Mouse (Mus musculus): ENCODE data around the gene Actr1a.

Actr1a gene

GRCm38 (mm10) chr19:46399372-46399771 is 3.8 kb upstream of the Actr1a start:
- no peak for DNase-seq

DNA sequence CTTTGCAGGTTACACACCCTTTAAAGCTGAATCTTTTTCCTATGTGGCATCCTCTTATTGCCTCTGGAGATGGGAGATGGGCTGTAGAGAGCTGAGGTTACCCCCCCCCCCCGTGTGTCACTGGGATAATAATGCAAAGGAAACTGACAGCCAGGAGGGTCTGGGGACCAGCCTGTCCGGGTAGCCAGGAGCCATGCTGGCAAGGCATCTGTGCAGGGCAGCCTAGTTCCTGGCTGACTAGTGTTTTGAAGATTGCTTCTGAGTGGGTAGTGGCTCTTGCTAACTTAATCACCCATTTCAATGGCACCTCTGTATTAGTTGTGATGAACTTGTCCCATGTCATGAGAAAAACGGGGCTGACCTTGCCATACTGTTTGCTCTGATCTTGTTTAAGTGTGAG is 2.9 kb upstream of the Actr1a start:
- no peak for DNase-seq

DNA sequence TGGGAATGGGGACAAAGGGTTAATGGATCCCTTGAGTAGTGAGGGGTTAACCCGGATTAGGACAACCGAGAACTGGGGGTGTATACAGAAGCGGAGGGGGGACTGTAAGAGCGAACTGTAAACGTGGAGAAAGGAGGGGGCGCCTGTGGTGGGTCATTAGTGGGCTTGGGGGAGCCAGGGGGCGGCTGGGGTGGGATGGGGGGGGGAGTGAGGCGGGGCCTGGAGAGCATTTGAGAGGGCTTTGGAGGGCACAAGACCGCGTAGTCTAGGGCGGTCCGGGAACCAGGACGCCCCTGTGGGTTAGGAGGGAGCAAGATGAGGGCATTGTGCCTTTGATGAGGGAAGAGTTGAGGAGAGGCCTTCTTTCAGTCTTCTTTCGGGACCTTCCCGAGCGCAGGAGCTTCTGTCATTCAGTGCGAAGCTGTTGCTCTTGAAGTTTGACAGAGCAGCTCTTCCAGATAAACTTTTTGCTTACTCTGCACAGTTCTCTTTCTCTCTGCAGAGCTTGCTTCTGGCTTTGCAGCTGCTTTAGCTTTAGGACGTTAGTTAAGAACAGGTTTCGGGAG is 2.0 kb upstream of the Actr1a start:
- no peak for DNase-seq

- peak; percentile 98 for DNase-seq
Observed at GRCm38 (mm10) chr19:46396686-46397435, 1.3 kb upstream of the Actr1a start, which contains the start of gene Sufu. Sufu (plus strand) TSS chr19:46396896.

GRCm38 (mm10) chr19:46396109-46396508 is 561 bp upstream of the Actr1a start:
- DNase-seq: no peak

DNA sequence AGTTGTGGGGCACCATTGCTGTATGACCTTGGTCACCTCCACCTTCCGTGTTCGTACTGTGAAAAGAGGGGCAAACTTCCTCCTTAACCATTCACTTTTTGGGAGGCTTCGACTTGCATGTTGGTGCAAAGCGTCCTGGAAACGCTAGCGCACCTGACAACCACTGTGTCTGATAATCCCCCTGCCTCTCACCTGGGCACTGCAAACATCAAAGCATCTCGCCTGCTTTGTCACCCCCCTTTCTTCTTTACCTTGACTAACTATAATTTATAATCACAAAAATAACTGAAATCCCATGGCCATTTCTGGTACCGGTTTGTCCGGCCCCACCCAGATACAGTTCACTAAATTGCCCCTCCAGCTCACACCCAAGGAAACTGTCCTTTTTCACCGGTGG is 838 bp downstream of the Actr1a start:
- DNase-seq: no peak

DNA sequence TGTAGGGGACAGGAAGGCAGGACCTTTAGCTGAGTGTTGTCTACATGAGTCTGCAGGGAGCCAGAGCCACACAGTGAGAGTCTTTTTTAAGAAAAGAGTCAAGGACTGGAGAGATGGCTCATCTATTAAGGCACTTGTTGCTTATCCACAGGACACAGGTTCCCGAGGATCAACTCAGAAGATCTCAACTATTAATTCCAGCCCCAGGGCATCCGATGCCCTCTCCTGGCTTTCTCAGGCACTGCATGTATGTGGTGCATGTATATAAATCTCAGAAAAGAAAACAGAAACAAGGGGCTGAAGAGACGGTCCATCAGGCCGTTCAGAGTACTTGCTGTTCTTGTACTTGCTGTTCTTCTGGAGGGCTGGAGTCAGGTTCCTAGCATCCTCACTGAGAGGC is 3.5 kb downstream of the Actr1a start:
- no peak for DNase-seq

GRCm38 (mm10) chr19:46389872-46390271 is 5.7 kb downstream of the Actr1a start:
- DNase-seq: no peak

DNA sequence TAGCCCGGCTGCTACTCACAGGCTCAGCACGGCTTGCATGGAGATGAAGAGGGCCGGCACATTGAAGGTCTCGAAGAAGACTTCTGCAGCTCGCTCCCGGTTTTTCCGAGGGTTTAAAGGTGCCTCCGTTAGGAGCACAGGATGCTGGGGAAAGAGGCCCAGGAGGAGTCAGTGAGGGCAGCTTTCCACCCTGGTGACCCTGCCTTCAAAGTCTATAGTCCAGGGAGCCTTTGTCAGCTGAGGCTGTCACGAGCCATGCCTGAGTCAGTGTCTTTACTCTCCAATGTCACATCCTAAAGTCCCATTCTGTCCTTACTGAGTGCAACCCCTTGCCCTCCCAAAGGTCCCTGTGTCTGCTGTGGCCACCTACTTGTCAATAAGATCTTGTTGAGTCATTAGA is 13.3 kb downstream of the Actr1a start:
- DNase-seq: no peak

DNA sequence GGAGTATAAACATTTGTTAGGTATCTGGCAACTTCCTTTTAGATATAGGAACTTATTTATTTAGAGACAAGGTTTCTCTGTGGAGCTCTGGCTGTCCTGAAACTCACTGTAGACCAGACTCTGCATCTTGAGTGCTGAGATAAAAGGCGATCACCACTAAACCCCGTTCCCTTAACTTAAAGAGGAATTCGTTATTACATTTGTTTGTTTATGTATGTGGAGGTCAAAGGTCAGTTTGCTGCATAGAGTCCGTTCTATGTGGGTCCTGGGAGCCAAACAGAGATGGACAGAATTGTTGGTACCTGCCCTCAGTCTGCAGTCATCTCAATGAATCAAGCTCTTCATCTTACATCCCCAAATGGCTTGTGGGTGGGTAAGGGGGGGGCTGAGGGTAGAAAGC is 19.7 kb downstream of the Actr1a start:
- no peak for DNase-seq

GRCm38 (mm10) chr19:46375489-46375888 is 20.1 kb downstream of the Actr1a start:
- no peak for DNase-seq

DNA sequence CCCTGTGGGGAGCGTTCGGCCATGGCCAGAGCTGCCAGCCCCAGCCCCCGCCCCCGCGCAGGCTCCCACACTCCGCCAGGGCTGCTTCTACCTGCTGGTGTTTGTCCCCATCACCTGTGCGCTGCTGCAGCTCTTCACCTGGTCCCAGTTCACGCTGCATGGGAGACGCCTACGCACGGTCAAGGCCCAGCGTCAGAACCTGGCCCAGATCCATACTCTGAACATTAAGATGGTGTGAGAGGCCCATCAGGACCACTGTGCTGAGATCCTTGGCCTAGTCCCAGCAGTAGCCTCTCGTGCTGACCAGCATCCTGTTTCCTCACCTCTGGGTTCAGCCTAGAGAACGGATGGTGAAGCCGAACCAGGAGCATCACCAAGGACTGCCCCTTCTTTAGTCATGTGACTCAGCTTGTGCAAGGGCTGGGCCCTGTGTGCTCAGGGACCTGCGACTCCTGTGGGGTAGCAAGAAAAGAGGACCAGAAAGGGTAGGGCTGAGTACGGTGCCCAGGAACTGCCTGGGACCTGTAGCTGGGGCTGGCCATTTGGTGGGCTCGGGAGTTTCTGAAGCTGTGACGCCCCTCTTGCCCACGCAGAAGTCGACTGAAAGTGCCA is 21.0 kb downstream of the Actr1a start:
- DNase-seq: no peak

DNA sequence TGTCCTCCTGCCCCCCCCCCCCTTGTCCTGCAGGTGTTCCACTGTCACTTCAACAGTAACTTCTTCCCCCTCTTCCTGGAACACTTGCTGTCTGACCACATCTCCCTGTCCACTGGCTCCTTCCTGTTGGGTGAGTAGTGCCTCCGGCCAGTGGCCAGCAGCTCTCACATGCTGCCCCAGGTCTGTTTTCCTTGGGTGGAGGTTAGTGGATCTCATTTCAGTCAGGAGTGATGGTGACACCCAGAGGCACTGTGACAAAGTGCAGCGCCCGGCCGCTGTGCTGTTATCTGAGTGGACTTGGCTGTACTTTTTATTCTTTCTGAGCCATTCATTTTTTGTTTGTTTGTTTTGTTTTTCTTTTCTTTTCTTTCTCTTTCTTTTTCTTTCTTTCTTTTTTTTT is 26.3 kb downstream of the Actr1a start:
- peak; percentile 58 for DNase-seq

- no peak for DNase-seq
Observed at GRCm38 (mm10) chr19:46367798-46368590, 27.6 kb downstream of the Actr1a start.

DNA sequence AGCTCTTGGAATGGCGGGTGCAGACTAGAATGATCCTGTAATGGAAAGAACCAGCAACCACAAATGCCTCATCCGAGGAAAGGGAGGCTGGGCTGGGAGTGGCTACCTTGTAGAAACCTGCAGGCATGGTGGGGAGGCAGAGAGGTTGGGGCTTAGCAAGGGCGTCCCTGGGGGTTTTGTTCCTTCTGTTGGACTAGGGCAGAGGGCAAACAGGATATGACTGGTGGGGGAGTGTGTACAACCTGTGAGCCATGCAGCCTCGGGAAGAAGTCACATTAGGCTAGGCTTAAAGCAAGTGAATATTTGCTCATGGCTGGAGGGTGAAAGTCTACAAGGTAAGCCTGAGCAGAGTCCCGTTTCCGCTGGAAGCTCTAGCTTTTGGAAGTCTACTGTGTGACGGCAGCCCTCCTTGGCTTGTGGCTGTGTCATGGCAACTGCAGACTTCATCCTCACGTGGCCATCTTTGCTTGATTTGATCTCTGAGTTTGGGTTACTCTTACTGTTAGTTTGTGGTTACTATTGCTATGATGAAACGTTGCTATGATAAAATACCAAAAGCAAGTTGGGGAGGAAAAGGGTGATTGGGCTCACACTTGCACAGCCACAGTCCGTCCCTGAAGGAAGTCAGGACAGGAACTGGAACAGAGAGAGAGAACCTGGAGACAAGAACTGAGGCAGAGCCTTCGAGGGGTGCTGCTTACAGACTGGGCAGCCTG is 32.1 kb downstream of the Actr1a start:
- DNase-seq: no peak

- DNase-seq: no peak
Observed at GRCm38 (mm10) chr19:46362104-46362503, 33.4 kb downstream of the Actr1a start.

- no peak for DNase-seq
Observed at GRCm38 (mm10) chr19:46358381-46358780, 37.2 kb downstream of the Actr1a start.

DNA sequence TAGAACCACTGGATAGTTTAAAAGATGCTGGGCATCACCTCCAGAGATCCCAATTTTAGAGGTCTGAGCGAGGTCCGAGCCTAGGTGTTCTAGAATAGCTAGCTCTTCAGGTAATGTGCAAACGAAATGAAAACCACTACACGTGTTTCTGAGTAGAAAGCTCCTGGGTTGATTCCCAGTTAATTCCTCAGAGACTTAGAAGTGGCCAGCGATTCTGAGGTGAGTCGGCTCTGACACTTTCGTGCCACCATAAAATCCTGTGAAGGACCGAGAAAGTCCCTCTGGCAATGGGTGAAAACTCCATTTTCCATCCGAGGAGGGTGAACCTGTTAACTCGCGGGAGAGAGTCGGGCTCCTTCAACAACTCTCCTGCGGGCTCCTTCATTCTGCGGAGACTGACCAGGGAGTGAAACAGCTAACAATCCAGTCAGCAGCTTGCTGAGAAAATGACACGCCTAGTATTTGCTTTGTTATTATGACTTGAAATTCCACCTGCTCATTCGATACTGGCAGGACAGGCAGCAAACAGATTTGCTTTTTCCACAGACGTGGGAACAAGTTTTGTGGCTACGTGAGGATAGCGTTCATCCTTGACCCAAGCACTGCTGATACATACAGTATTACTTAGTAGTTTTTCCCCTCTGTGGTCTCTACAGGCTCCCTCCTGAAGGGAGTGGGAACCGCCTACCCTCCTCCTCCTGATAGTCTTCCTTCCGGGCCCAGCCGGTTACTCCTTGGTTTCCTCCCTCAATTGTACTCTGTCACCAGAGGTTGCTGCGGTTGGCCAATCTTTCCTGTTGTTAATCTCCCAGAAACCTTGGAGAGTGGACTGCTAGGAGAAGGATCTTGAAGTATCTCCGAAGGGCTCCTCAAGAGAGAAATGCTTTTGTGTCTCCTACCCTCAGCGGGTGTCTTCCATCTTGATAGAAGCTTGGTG is 37.9 kb downstream of the Actr1a start:
- no peak for DNase-seq

DNA sequence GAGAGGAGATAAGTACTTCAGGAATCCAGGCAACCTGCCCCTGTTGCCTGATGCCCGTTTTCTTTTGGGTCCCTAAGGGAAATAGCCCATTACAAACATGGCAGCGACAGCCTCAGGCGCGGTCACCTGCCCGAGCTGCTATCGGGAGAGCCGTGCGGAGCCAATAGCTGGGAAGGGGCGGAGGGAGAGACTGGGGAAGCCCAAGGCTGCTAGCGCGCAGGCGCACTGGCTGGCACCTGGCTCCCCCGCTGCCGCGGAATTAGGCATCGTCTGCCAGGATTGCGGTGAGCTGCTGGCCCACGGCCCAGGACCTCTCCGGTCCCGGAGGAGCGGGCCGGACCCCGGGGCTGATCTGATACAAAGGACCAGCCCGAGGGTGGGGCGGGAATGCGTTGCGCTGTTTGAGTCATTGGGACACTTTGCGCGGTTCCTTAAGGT is 38.8 kb downstream of the Actr1a start:
- DNase-seq: peak; percentile 94

DNA sequence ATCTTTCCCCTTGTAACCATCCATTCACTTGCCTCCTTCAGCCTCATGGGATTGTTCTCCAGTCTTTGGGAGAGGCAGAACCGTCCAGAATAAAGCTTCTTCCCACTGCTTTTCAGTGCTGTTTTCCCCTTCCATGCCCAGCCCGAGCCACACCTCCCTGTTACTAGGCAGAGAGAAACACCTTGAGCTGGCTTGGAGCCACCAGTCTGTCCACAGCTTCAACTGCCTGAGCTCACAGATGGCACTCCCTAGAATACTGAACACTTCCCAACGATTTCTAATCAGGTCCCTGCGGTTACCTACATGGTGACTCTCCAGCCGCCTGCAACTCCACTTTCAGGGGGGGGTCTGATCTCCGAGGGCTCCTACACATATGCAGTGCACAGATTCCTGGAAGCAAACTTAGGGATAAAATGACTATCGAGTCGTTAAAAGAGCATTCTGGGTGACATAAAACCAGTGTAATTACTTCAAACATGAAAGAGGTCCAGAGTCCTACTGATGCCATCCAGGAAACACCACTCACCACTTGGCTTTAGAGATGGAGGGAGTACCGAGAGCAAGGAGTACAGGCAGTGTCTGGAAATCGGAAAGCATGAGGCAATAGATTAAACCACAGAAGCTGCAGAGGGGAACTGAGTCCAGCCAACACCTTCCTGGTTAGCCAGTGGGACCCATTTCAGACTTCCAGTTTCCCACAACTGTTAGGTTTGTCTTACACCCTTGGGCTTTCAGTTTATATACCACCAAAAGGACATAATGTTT is 45.2 kb downstream of the Actr1a start, which contains the start of gene 2310034G01Rik:
2310034G01Rik (minus strand) TSS at position 135 of the 765 bp plus-strand sequence.
- DNase-seq: peak; percentile 53

- DNase-seq: no peak
Observed at GRCm38 (mm10) chr19:46349550-46349949, 46.0 kb downstream of the Actr1a start.

Measured in cerebellum, adult 11 months (tissue).